Mouse (Mus musculus) heart, embryonic 13.5 days (tissue): ENCODE results near the gene Padi3. TPM values are rescaled to one million over a fixed set of nuclear protein-coding genes. Genes with fewer than 3 reads are reported as not detected.

Source experiments
- ATAC-seq: fragments of 200-750 bp; cut with Nextera tagmentation; 2 replicates; pipeline ENCODE4 v1.8.0; 2017; ENCODE audit warnings: moderate TSS enrichment; ENCODE audit not compliant: insufficient number of reproducible peaks, low FRiP score, low TSS enrichment; ENCODE audit errors: extremely low read depth
- H3K27ac ChIP-seq: fragments of 300-500 bp; sonication (generic); replicated peaks from 2 replicates; pipeline ENCODE4 v1.5.1; 2015; ENCODE audit warnings: moderate library complexity, mild to moderate bottlenecking, inconsistent platforms
- H3K27me3 ChIP-seq: fragments of 300-500 bp; sonication (generic); replicated peaks from 2 replicates; pipeline ENCODE4 v1.6.1; 2015; ENCODE audit warnings: mild to moderate bottlenecking, inconsistent platforms
- H3K36me3 ChIP-seq: fragments of 300-500 bp; sonication (generic); 2 replicates; pipeline ENCODE4 v1.6.1; 2015; ENCODE audit warnings: mild to moderate bottlenecking, inconsistent platforms
- H3K4me1 ChIP-seq: fragments of 300-500 bp; sonication (generic); 2 replicates; pipeline ENCODE4 v1.6.1; 2015; ENCODE audit warnings: inconsistent platforms
- H3K4me2 ChIP-seq: fragments of 300-500 bp; sonication (generic); 2 replicates; pipeline ENCODE4 v1.6.1; 2015; ENCODE audit warnings: inconsistent platforms, mild to moderate bottlenecking, moderate library complexity
- H3K4me3 ChIP-seq: fragments of 300-500 bp; sonication (generic); 2 replicates; pipeline ENCODE4 v1.5.1; 2015; ENCODE audit warnings: moderate library complexity, mild to moderate bottlenecking, inconsistent platforms
- H3K9ac ChIP-seq: fragments of 300-500 bp; sonication (generic); 2 replicates; pipeline ENCODE4 v1.6.1; 2015; ENCODE audit warnings: inconsistent platforms, mild to moderate bottlenecking, moderate library complexity
- H3K9me3 ChIP-seq: fragments of 300-500 bp; sonication (generic); 2 replicates; pipeline ENCODE4 v1.6.1; 2016; ENCODE audit warnings: inconsistent platforms
- WGBS: fragments of 180-500 bp; shearing (Covaris S2); methylation state at CpG from one replicate; pipeline ENCODE4 v1.1.7; 2015; ENCODE audit warnings: mixed read lengths; 5-methylcytosine and 5-hydroxymethylcytosine counted together
- polyA plus RNA-seq: library from polyadenylated mRNA; unstranded; fragments of >200 nt; fragmentation: Nextera tagmentation; extraction: Ambion mirVana; gene quantifications from 2 replicates; pipeline ENCODE4 v1.2.1, GENCODE M21; 2015

Gene Padi3
- polyA plus RNA-seq, 1 experiment from 2014 or later, result 0.24 TPM

DNA sequence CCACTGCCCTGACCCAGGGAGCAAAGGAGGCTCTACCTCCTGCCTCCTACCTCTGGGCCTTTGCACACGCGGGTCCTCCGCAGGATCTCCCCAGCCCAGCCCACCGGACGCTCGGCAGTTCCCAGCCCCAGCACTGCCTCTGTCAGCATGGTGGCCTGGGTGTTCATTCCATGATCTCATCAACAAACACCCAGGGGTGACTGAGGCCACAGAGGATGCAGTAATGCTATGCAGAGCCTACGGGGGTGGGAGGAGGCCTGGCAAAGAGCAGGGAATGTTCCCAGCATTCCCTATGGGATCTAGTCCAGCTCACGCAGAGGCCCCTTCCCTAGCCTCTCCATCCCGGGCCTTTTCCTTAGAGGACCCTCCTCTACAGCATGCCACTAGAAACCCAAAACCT lies 15.8 kb downstream of the Padi3 start:
- Histone ChIP-seq H3K9ac (no peak overlapping the region), H3K4me1 (peaks cover 9% of the 10 kb centered on the region), H3K27ac (no peak overlapping the region), H3K36me3 (no peaks in the 10 kb centered on the region), H3K9me3 (no peaks in the 10 kb centered on the region), H3K27me3 (0 out of 2 replicates have a peak, but pooled peaks cover 10% of the 10 kb centered on the region), H3K4me2 (no peak overlapping the region), H3K4me3 (no peak overlapping the region)
- WGBS, result 80% methylated on average over 9 of the region's 9 CpGs
- ATAC-seq, result no peak

DNA sequence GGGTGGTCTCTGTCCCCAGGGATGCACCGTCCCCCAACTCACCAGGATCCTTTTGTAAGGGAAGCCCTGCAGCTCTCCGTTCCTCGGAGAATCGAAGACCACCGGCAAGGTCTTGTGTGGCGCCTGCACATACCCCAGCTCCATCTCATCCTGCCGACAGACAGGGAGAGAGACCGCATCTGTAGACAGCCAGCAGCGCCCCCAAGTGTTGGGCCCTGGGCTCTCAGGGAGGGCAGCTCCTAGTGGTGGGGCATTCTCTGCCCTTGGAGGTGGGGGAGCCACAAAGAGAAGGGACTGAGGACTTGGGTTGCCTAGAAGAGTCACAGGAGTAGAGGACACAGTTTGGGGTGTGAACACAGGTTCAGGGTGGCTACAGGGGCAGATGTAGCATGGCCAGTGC lies 16.7 kb downstream of the Padi3 start:
- H3K36me3 ChIP-seq, result no peaks in the 10 kb centered on the region
- H3K27me3 ChIP-seq, result 0 out of 2 replicates have a peak, but pooled peaks cover 10% of the 10 kb centered on the region
- no peak overlapping the region for H3K4me3 ChIP-seq
- no peaks in the 10 kb centered on the region for H3K9me3 ChIP-seq
- H3K4me1 ChIP-seq, result peaks cover 15% of the 10 kb centered on the region
- WGBS, result 61% methylated on average over 9 of the region's 9 CpGs
- H3K9ac ChIP-seq, result no peak overlapping the region
- no peak overlapping the region for H3K27ac ChIP-seq
- no peak overlapping the region for H3K4me2 ChIP-seq
- ATAC-seq, result no peak

DNA sequence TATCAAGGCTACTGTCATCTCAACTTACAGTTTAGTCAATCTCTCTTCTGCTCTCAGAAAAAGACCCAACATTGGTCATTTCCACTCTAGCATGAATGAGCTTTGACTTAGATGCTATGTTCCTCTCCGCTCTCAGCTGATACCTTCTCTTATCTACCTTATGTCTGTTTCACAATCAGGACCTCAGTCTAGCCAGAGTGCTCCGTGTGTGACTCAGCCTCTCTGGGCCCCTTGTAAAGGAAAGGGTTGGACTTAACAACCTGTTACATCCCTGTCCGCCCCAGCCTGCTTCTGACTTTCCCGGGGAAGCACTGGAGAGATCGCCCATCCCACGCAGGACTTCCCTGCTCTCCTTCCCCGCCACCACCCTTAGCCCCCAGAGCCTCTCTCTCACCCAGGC lies 17.9 kb downstream of the Padi3 start:
- peaks cover 15% of the 10 kb centered on the region for H3K4me1 ChIP-seq
- H3K27me3 ChIP-seq, result 0 out of 2 replicates have a peak, but pooled peaks cover 10% of the 10 kb centered on the region
- H3K4me3 ChIP-seq, result no peak overlapping the region
- no peaks in the 10 kb centered on the region for H3K9me3 ChIP-seq
- no peak overlapping the region for H3K4me2 ChIP-seq
- WGBS, result 68% methylated on average over 7 of the region's 7 CpGs
- no peaks in the 10 kb centered on the region for H3K36me3 ChIP-seq
- no peak for ATAC-seq
- no peak overlapping the region for H3K9ac ChIP-seq
- no peak overlapping the region for H3K27ac ChIP-seq

DNA sequence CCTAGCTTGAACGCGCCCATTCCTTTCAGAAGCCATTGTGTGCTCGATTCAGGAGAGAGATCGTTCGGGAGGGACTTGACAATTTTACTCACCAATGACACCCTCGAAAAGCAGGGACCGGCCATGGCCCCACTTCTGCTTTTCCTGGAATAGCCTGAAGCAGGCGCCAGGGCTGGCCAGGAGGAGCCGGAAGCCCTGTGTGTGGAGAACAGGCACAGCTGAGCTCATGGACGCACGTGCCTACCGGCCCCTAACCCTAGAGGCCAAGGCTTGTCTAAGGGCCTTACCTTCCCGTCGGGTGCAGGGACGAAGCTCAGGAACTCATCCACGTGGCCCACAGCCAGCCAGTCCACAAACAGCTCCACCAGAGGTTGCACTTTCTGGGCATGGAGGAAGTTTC lies 19.4 kb downstream of the Padi3 start:
- Histone ChIP-seq H3K9ac (no peak overlapping the region), H3K27ac (no peak overlapping the region), H3K4me1 (peaks cover 15% of the 10 kb centered on the region), H3K36me3 (no peaks in the 10 kb centered on the region), H3K4me2 (no peak overlapping the region), H3K4me3 (no peak overlapping the region), H3K9me3 (peaks cover 5% of the 10 kb centered on the region; the same call in 1 of the 2 replicates), H3K27me3 (0 out of 2 replicates have a peak, but pooled peaks cover 10% of the 10 kb centered on the region)
- WGBS, result 82% methylated on average over 16 of the region's 16 CpGs
- no peak for ATAC-seq

DNA sequence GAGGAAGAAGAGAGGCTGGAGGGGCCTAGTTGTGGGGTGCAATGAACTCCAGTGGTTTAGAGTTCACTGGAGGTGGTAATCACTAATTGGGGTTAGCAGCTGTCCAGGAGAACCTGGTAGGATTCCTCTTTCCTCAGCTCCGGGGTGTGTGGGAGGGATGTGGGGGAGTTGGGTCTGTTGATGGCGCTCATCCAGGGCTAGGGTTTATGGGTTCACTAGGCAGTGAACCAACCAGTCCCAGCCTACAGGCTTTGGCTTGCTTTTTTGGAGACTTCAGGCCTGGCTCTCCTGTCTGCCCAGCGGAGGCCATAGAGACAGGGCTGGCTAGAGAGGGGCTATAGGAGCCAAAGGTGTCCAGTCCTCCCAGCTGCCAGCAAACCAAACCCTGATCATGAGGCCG lies 20.5 kb downstream of the Padi3 start:
- H3K36me3 ChIP-seq, result no peaks in the 10 kb centered on the region
- H3K9me3 ChIP-seq, result peaks cover 5% of the 10 kb centered on the region; the same call in 1 of the 2 replicates
- H3K27ac ChIP-seq, result no peak overlapping the region
- peaks cover 15% of the 10 kb centered on the region for H3K4me1 ChIP-seq
- H3K4me2 ChIP-seq, result no peak overlapping the region
- 0 out of 2 replicates have a peak overlapping the region, but pooled peaks have one; percentile 19 for H3K9ac ChIP-seq
- ATAC-seq, result no peak
- H3K4me3 ChIP-seq, result no peak overlapping the region
- H3K27me3 ChIP-seq, result 0 out of 2 replicates have a peak, but pooled peaks cover 10% of the 10 kb centered on the region
- WGBS, result 76% methylated on average over 4 of the region's 4 CpGs

DNA sequence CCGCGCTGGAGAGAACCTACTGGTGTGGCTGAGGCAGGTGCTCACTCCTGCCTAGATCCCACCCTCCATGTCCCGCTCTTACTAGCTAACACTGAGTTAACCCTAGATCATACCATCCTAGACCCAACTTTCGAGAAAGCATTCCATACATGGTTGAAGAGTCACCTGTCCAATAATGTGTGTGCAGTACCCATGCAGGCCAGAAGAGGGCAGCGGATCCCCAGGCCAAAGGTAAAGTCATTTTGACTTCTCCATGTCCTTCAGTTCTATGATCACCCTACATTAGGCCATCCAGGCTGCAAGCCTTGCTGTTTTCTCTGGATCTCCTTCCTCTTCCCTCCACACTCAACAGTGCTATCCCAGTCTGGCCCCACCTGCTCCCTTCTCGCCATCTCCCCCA lies 21.5 kb downstream of the Padi3 start:
- Histone ChIP-seq H3K4me1 (peaks cover 15% of the 10 kb centered on the region), H3K27me3 (0 out of 2 replicates have a peak, but pooled peaks cover 10% of the 10 kb centered on the region), H3K36me3 (no peaks in the 10 kb centered on the region), H3K4me2 (no peak overlapping the region), H3K9me3 (peaks cover 5% of the 10 kb centered on the region; the same call in 1 of the 2 replicates), H3K4me3 (no peak overlapping the region), H3K9ac (no peak overlapping the region), H3K27ac (no peak overlapping the region)
- 46% methylated on average over 6 of the region's 6 CpGs for WGBS
- no peak for ATAC-seq

DNA sequence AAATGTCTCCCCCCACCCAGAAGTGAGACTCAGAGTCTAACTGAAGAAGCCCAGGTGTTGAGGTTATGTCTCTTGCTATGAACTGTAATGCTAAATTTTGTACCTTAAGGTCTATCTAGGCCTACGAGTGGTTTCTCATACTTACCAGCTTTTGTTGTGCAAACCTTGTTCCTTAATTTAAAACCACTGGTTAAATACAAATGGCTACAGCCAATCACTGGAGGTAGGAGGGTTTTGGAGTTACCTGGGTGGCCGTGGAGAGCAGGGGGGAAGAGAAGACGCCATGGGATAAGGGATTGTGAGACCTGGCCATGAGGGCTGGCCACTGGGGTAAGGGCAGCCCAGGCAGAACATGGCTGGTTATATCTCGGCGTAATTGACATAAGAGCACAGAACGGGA lies 22.2 kb downstream of the Padi3 start:
- Histone ChIP-seq H3K36me3 (no peaks in the 10 kb centered on the region), H3K4me2 (no peak overlapping the region), H3K9me3 (peaks cover 5% of the 10 kb centered on the region; the same call in 1 of the 2 replicates), H3K4me3 (no peak overlapping the region), H3K27ac (no peak overlapping the region), H3K27me3 (0 out of 2 replicates have a peak, but pooled peaks cover 10% of the 10 kb centered on the region), H3K9ac (no peak overlapping the region), H3K4me1 (peaks cover 15% of the 10 kb centered on the region)
- WGBS, result 76% methylated on average over 6 of the region's 6 CpGs
- ATAC-seq, result no peak

DNA sequence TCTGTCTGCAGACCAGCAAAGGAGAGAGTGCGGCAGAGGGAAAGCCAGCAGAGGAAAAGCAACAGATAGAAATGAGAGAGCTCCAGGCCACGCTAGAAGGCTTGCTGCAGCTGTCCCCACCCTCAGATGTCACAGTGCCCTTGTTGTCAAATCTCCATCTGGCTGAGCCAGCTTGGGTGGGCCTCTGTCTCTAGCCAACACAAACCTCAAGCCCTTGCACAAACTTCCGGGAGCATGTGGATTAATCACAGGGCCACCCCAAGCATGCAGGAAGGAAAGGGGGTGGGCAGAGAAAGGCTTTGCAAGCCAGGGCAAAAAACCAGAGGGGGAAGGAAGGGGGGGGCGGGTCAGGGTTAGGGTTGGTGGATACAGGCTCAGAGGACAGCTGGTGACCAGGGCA lies 23.0 kb downstream of the Padi3 start:
- H3K4me1 ChIP-seq, result peaks cover 15% of the 10 kb centered on the region
- peaks cover 5% of the 10 kb centered on the region; the same call in 1 of the 2 replicates for H3K9me3 ChIP-seq
- ATAC-seq, result no peak
- no peak overlapping the region for H3K4me3 ChIP-seq
- WGBS, result 64% methylated on average over 3 of the region's 4 CpGs
- H3K4me2 ChIP-seq, result no peak overlapping the region
- H3K9ac ChIP-seq, result no peak overlapping the region
- H3K27ac ChIP-seq, result no peak overlapping the region
- 0 out of 2 replicates have a peak, but pooled peaks cover 4% of the 10 kb centered on the region for H3K27me3 ChIP-seq
- H3K36me3 ChIP-seq, result no peaks in the 10 kb centered on the region

DNA sequence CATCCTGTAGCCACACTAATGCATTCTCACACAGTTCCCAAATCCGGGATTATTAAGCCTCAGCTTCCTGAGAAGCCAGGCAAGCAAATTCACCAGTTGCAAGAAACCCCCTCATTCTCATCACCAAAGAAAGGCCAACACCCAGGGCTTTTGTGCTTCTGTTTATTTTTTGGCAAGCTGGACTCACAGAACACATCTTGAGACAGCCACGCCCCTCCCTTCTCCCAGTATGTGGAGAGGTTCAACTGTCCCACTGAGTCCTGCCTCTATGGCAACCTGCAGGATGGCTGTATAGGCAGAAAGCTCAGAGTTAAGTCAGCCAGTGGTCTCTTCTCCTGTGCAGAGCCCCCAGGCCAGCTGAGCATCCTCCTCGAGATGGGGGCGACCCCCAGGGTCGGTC lies 25.2 kb downstream of the Padi3 start:
- no peak overlapping the region for H3K27ac ChIP-seq
- 79% methylated on average over 5 of the region's 5 CpGs for WGBS
- no peaks in the 10 kb centered on the region for H3K27me3 ChIP-seq
- no peaks in the 10 kb centered on the region for H3K36me3 ChIP-seq
- H3K4me2 ChIP-seq, result no peak overlapping the region
- no peak for ATAC-seq
- no peak overlapping the region for H3K9ac ChIP-seq
- H3K4me1 ChIP-seq, result peaks cover 13% of the 10 kb centered on the region
- H3K4me3 ChIP-seq, result no peak overlapping the region
- peaks cover 9% of the 10 kb centered on the region; the same call in 1 of the 2 replicates for H3K9me3 ChIP-seq

DNA sequence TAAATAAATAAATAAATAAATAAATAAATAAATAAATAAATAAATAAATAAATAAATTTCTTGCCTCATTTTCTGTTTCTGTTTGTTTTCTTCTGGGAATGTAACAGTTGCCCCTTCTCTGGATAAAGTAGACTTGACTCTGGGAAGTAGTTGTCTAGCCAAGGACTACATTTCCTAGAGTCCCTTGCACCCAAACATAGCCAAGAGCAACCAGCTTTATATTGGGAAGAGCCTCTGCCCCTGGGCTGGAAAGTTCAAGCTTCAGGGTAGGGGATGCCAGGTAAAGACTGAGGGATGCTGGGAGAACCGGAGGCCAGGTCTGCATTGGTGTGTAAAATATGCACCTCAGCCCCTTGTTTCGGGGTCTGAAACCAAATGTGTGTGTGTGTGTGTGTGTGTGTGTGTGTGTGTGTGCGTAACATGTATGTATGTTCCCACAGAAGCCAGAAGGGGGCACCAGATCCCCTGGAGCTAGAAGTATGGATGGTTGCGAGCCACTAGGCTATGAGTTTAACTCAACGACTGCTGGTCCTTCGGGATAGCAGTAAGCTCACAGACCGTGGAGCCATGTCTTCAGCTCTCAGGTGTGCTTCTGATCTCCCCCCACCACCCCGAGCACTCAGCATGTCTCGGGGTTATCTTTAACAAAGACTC lies 26.0 kb downstream of the Padi3 start:
- no peak for ATAC-seq

DNA sequence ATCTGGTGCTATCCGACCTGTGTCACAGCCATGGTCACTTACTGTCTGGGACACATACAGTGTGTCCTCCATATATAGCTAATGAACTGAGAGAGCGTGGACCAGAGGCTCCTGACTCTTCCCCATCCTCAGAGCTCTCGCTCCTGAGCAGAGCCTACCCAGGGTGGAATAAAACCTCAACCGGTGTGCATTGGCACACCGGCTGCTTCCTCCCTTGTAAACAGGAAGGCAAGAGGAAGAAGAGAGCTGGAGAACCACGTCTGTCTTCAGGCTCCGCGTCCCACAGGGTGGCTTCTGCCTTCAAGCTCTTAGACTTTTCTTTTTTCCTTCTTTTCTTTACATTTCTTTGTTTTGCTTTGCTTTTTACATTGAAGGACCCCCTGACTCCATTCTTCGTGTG lies 27.6 kb downstream of the Padi3 start:
- Histone ChIP-seq H3K4me3 (no peak overlapping the region), H3K36me3 (no peaks in the 10 kb centered on the region), H3K9me3 (peaks cover 9% of the 10 kb centered on the region; the same call in 1 of the 2 replicates), H3K9ac (no peak overlapping the region), H3K4me2 (no peak overlapping the region), H3K27ac (no peak overlapping the region), H3K27me3 (no peaks in the 10 kb centered on the region), H3K4me1 (peaks cover 9% of the 10 kb centered on the region)
- no peak for ATAC-seq
- WGBS, result 82% methylated on average over 9 of the region's 9 CpGs

More for the DNA sequence above, 26.0 kb downstream of the Padi3 start:
- Histone ChIP-seq H3K27ac (no peak overlapping the region), H3K4me2 (no peak overlapping the region), H3K9me3 (peaks cover 9% of the 10 kb centered on the region; the same call in 1 of the 2 replicates), H3K4me3 (no peak overlapping the region), H3K27me3 (no peaks in the 10 kb centered on the region), H3K36me3 (no peaks in the 10 kb centered on the region), H3K9ac (no peak overlapping the region), H3K4me1 (peaks cover 9% of the 10 kb centered on the region)
- 91% methylated on average over 9 of the region's 9 CpGs for WGBS

DNA sequence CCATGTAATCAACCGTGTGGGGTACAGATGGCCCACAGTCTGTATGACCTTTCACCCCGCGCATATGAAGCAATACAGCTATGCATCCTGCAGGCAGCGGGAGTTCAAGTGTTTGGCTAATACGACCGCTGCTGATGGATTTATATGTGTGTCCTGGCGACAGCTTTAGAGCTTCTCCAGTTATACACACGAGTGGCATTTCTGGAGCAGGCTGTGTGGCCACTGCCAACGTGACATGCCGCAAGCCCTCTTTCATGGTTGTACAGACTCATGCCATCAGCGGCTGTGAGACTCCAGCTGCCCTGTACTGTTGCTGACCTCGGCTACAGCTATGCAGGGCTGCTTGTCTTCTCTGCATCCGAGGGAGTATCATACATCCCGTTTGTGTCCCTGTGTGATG lies 29.9 kb downstream of the Padi3 start:
- Histone ChIP-seq H3K27ac (peak overlapping the region; percentile 51), H3K9ac (no peak overlapping the region)
- no peak for ATAC-seq

More for the DNA sequence above, 29.9 kb downstream of the Padi3 start:
- WGBS, result 67% methylated on average over 14 of the region's 14 CpGs
- no peaks in the 10 kb centered on the region for H3K27me3 ChIP-seq
- H3K4me3 ChIP-seq, result no peak overlapping the region
- H3K36me3 ChIP-seq, result no peaks in the 10 kb centered on the region
- peaks cover 9% of the 10 kb centered on the region for H3K4me1 ChIP-seq
- peaks cover 3% of the 10 kb centered on the region; the same call in 1 of the 2 replicates for H3K9me3 ChIP-seq
- H3K4me2 ChIP-seq, result no peak overlapping the region
